Mouse (Mus musculus) natural killer cell, adult 2 months (primary cell): ENCODE measurements around the gene Gm10382.
"Not testable (repeated sequence)": the region's sequence is repeated elsewhere in the genome, so short reads cannot be mapped to it uniquely, and the experiment has no call there.

Source experiments
- DNase-seq, 2 experiments: peaks; one replicate each; pipeline ENCODE4 v3.0.0; 2022; ENCODE audit warnings: low spot score in 2 of 2

The Gm10382 gene

DNA sequence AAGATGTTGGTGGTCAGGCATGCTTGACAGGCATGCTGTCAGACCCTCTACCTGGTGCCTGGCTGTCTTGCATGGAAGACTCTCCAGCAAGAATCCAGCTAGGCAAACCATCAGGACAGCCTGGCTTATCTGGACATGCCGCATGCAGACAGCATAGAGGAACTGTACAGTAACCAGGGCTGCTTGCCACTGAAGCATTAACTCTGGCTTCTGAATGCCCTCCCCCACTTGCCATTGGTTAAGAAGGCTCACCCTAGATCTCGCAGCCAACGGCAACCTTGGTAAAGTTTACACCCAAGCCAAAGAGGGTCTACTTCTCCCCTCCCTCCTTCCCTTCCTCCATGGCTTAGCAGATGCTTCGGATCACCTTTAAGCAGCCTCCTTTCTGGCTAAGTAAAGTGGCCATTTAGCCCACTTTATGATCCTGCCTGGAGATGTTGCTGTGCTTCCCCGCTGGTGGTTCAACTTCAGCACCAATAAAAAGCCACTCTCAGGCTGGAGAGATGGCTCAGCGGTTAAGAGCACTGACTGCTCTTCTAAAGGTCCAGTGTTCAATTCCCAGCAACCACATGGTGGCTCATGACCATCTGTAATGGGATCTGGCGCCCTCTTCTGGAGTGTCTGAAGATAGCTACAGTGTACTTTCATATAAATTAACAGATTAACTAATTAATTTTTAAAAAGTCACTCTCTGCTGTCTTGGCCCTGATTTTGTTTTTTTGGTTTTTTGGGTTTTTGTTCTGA lies 18.0 kb upstream of the Gm10382 start:
- DNase-seq, result no peak

DNA sequence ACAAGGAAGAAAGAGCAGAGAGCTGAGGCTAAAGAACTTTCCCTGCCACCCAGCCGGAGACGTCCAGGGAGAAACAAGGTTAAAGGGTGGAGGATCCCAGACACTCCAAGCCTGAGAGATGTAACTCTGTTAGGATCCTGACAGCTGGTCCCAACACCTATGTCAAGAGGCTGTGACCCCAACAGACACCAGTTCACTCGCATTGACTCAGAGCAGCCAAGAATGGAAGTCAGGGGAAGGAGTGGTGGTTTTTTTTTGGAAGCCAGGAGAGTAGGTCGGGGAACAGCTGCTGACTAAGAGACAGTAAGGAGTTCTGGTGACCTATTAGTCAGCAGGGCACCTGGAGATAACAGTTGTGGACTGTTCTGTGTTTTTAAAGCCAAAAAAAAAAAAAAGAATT lies 17.1 kb upstream of the Gm10382 start:
- DNase-seq, result no peak

GRCm38 (mm10) chr5:125375871-125376270 lies 13.3 kb upstream of the Gm10382 start:
- no peak for DNase-seq

DNA sequence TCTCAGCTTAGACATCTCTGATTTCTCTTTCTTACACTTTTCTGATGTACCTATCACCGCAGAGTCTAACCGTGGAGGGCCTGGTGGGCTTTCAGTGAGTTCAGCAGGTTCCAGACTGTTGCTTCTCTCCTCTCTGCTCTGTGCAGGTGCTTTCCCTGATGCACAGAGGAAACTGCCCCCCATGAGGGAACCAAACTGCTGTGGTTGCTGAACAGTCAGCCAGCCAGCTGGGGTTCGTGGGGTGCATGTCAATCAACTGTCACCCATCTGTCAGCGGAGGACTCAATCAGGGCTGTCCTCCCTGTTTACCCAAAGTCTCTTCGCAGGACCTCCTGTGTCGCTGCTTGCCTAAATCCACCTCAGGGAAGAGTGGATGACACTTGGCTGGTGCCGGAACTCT lies 11.9 kb upstream of the Gm10382 start:
- DNase-seq, result peak in 1 of 2 experiments; percentile 21

DNA sequence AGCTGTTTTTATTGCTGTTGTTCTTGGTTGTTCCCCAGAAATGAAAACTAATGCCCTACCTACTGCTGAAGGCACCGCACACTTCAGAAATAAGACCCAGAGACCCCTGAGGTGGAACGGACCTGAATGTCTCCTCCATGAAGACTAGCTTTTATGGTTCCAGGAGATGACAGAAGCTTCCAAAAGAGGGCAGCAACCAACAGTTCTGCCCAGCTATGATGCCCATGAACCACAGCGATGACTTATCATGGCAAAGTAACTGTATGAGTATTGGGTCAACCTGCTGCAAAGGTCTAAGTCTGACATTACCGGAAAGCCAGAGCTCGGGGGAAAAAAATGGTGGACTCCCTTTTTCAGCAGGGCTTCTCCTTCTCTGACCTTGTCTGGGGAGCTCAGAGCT lies 10.2 kb upstream of the Gm10382 start:
- no peak for DNase-seq

DNA sequence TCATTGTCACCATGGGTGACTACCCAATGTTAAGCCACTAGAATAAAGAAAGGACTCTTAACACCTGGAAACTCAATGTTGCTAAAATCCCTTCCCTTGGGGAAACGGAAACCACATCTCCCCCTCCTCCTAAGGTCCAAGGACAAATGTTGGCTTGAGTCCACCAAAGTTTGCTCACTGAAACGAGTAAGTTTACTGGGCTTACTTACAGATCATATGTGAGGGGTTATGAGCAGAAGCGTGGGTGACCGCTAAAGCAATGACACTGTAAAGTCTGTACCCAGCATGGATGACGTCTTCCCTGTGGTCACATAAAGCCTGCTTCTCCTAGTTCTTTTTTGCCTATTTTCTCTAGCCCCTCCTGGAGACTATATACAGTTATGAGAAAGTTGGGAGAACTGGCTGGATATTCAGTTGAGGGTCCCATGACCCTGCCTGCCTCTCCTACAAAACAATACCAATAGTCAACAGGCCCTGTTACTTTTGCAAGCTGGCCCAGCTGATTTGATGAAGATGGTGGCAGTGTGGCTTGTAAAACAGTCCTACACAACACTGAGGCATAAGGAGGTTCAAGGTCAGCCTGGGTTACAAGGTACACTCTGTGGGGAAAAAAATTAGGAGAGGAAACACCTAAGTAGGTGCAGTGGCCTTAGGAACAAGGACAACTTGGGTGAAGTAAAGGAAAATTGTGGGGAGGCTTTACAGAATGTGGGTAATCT lies 7.0 kb upstream of the Gm10382 start:
- DNase-seq, result no peak

- DNase-seq, result peak; percentile 40 to 48
Measured at GRCm38 (mm10) chr5:125382673-125383558, 6.2 kb upstream of the Gm10382 start.

GRCm38 (mm10) chr5:125383637-125384420 lies 5.3 kb upstream of the Gm10382 start:
- DNase-seq, result no peak

DNA sequence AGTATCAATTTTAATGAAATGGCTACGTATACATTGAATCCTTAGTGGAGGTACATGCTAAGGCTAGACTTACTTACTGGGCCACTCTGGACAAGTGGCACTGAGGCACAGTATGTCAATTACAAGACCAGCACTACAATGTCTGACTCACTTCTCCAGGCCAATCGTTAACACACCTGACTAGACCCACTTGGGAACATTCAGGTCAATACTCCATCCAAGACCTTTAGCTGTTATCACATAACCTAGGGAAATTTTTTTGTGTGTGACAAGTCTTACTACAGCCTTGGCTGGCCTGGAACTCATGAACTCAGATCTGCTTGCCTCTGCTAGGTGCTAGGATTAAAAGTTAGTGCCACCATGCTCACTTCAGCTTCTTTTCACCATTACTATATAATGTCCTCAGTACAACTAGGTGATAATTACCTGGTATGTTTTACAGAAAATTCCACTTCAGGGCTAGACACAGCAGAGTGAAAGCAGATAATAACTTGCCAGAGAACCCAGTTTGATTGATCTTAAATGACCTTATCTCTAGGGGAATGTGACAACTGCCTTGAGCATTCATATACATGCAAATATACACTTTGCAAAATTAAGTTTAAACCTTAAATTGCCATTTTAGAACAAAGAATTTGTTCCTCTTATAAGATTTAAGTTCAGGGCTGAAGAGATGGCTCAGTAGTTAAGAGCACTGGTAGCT lies 4.5 kb upstream of the Gm10382 start:
- DNase-seq, result peak in 1 of 2 experiments; percentile 10

DNA sequence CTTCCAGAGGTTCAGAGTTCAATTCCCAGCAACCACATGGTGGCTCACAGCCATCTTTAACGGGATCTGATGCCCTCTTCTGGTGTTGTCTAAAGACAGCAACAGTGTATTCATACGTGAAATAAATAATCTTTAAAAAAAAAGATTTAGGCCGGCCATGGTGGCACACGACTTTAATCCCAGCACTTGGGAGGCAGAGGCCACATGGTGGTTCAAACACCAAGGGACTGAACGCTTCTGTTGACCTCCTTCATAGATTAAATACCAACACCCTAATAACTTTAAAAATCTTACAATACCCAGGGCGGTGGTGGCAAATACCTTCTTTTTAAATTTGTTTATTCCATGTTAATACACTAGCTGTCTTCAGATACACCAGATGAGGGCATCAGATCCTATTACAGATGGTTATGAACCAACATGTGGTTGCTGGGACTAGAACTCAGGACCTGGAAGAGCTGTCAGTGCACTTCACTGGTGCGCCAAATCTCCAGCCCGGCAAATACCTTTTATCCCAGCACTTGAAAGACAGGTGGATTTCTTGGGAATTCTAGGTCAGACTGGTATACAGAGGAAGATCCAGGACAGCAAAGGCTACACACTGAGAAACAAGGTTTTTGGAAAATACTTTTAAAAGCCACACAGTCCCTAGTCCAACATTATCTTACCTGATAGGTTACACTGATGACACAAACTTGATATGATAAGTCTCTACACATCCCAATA lies 3.7 kb upstream of the Gm10382 start:
- no peak for DNase-seq

GRCm38 (mm10) chr5:125387295-125387694 lies 1.8 kb upstream of the Gm10382 start:
- not testable (repeated sequence) for DNase-seq

DNA sequence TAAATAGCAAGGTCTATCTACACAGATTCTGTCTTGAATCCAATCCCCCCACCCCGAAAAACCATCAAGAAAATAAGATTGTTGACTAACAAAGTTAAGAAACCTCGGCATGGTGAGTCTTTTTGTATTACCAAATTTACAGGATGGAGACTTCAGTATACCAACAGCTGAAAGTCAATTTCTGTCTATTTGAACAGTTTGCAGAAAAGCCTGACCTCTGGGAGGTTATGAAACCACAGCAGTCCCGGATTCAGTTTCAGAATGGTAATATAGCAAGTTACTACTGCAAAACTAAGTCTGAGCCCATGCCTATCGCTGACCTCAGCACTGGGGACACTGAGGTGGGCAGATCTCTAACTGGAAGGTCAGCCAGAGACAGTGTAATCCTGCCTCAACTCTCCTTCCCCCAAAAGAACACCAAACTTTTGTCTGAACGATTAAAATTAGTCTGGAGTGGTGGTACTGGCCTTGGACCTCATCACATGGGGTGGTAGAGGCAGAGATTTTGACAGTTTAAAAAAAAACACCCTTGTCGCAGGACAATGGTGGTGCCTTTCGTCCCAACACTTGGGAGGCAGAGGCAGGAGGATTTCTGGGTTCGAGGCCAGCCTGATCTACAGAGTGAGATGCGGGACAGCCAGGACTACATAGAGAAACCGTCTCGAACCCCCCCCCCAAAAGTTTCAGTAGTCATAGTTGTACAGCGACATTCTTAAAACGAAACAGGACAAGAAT lies 597 bp upstream of the Gm10382 start:
- DNase-seq, result no peak

DNA sequence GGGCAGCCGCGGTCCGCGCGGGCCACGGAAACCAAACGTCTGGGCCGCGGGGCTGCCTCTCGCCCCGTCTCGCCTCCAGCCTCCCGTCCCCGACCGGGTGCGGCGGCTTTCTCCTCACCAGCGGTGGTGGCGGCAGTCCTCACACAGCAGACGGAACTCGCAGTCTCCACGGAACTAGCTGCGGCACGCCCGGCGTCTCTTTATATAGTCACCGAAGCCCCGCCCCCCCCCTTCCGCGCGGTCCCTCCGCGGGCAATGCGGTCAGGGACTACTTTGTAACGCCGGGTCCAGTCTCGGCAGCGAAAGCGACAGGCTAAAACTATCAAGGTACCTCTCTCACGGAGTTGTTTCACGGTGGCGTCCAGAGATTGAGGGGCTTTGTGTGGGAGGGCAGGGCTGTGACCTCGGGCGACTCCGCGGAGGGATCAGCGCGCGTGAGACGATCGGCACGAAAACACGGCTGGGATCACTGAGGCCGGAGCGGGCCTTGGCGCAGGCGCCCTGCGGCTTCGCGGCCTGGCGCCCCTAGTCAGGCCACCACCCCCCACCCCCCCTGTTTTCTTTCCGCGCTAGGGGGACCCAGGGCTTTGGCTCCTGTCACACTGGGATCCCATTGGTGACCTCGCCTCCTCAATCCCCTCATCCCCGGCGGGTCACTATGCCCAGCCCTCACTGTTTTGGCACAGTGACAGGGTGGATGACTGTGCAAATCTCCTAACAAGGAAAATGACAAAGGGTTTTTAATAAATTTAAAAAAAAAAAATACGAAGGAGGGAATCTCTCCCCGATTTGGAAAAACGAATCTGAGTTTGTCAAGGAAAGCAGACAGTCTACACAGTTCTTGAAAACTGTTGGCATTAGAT lies 688 bp downstream of the Gm10382 start, which contains the start of gene Ubc:
Gene Ubc, minus strand, starts transcription at position 624 of the 863 bp plus-strand sequence.
- DNase-seq, result peak; percentile 84 to 87

- DNase-seq, result no peak
Measured at GRCm38 (mm10) chr5:125390906-125391477, 1.9 kb downstream of the Gm10382 start.

GRCm38 (mm10) chr5:125391609-125392008 lies 2.5 kb downstream of the Gm10382 start:
- peak in 1 of 2 experiments; percentile 60 for DNase-seq

GRCm38 (mm10) chr5:125392176-125392575 lies 3.1 kb downstream of the Gm10382 start:
- not testable (repeated sequence) for DNase-seq

DNA sequence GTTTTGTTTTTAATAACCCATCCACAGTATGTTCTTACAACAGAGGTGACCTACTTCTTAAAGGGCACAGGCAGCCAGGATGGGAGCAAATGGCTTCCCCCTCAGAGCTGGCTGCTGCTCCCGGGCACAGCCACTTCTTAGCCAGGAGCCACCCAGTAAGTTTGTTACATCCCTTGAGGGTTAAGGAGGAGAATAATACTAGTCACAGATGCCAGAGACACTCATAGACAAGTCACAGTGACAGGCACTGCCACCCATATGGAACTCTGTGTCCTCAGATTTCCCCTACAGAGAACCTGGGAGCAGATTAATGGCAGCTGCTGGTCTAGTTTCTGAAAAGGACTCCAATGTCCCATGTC lies 3.5 kb downstream of the Gm10382 start:
- no peak for DNase-seq
